Mouse (Mus musculus) midbrain, embryonic 14.5 days (tissue): ENCODE data around the gene Zmym2. TPM values are rescaled to one million over a fixed set of nuclear protein-coding genes. Genes with fewer than 3 reads are reported as not detected.

Source experiments
- ATAC-seq: fragments of 200-750 bp; cut with Nextera tagmentation; 2 replicates; pipeline ENCODE4 v1.8.0; 2017; ENCODE audit warnings: moderate number of reproducible peaks, moderate library complexity; ENCODE audit not compliant: low FRiP score, low TSS enrichment
- DNase-seq: peaks from one replicate; pipeline ENCODE4 v3.0.0-alpha.2; 2015
- H3K27ac ChIP-seq: fragments of 300-500 bp; sonication (generic); replicated peaks from 2 replicates; pipeline ENCODE4 v1.5.1; 2014; ENCODE audit warnings: mild to moderate bottlenecking, low read depth, low read length, moderate library complexity
- H3K27me3 ChIP-seq: fragments of 300-500 bp; sonication (generic); 2 replicates; pipeline ENCODE4 v1.6.1; 2014; ENCODE audit warnings: low read length, control low read depth, mixed read lengths; ENCODE audit not compliant: control insufficient read depth, insufficient read depth
- H3K36me3 ChIP-seq: fragments of 300-500 bp; sonication (generic); 2 replicates; pipeline ENCODE4 v1.6.1; 2014; ENCODE audit warnings: low read length, control low read depth; ENCODE audit not compliant: control insufficient read depth, insufficient read depth
- H3K4me1 ChIP-seq: fragments of 300-500 bp; sonication (generic); 2 replicates; pipeline ENCODE4 v1.6.1; 2014; ENCODE audit warnings: mild to moderate bottlenecking, antibody characterized with exemption, low read length, control low read depth; ENCODE audit not compliant: control insufficient read depth, insufficient read depth
- H3K4me2 ChIP-seq: fragments of 300-500 bp; sonication (generic); 2 replicates; pipeline ENCODE4 v1.6.1; 2014; ENCODE audit warnings: mild to moderate bottlenecking, low read length, moderate library complexity
- H3K4me3 ChIP-seq: fragments of 300-500 bp; sonication (generic); replicated peaks from 2 replicates; pipeline ENCODE4 v1.5.1; 2014; ENCODE audit warnings: low read depth, low read length
- H3K9ac ChIP-seq: fragments of 300-500 bp; sonication (generic); replicated peaks from 2 replicates; pipeline ENCODE4 v1.6.1; 2014; ENCODE audit warnings: mild to moderate bottlenecking, low read length, moderate library complexity
- H3K9me3 ChIP-seq: fragments of 300-500 bp; sonication (generic); 2 replicates; pipeline ENCODE4 v1.6.1; 2016; ENCODE audit warnings: low read length, control low read depth, mixed read lengths; ENCODE audit not compliant: control insufficient read depth
- WGBS: fragments of 180-500 bp; shearing (Covaris S2); extraction: QIAGEN DNeasy Blood & Tissue Kit; methylation state at CpG from one replicate; pipeline ENCODE4 v1.1.7; 2014; 5-methylcytosine and 5-hydroxymethylcytosine counted together
- polyA plus RNA-seq: library from polyadenylated mRNA; unstranded; fragments of >200 nt; fragmentation: Nextera tagmentation; extraction: Ambion mirVana; gene quantifications from 2 replicates; pipeline ENCODE4 v1.2.1, GENCODE M21; 2014

Zmym2 gene
- polyA plus RNA-seq, 1 experiment from 2014 or later: 68.7 TPM

DNA sequence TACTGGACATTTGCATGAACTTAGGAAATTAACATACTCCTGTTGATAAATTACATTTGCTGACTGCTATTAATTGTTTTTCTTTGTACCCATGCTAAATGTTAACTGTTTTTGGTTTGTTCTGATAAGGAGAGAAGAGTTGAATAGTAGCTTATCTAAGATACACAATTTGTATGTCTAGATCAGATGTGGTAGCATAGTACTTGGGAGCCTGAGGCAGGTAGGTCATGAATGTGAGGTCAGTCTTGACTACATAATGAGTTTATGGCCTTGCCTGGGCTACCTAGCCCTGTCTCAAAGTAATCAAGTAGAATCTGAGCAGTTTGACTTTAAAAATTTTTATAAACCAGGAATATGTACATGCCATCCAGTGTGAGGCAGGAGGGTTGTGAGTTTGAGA, 67.9 kb downstream of the Zmym2 start:
- H3K4me1 ChIP-seq: no peaks in the 10 kb centered on the region
- no peaks in the 10 kb centered on the region for H3K27me3 ChIP-seq
- H3K27ac ChIP-seq: no peak overlapping the region
- ATAC-seq (no peak), DNase-seq (no peak)
- no peak overlapping the region for H3K4me3 ChIP-seq
- H3K9ac ChIP-seq: no peak overlapping the region
- H3K4me2 ChIP-seq: no peak overlapping the region
- H3K36me3 ChIP-seq: peaks cover 66% of the 10 kb centered on the region
- no peaks in the 10 kb centered on the region for H3K9me3 ChIP-seq

DNA sequence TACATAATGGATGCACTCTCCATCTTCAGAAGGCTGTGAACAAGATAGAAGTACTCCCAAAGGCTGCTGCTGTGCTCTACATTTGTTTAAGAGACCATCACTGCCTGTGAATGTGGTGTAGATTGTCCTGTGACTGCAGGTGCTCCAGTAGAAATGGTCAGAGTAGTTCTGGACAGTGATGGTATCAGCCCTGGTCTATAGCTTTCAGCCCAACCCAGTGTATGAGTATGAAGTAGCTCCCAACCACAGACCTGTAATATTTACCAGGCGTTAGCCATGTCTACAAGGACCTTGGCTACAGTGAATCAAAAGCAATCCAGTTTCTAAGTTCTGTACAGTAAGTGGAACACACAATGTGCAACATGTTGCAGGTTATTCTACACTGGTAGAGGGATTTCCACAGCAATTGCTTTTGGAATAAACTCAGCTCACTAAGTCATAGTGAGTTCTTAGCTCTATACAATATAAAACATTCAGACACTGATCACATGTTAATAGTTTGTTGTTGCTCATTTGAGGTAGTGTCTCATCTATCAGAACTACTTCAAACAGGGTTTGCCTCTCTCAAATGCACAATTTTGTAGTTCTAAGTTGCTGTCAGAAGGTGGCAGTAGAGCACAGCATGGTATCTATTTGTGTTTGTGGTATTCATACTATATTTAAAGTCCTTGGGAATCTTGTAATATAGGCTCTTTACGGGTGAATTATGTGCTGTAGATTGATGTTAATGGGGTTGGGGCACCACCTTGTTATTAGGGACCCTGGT, 77.7 kb downstream of the Zmym2 start:
- no peaks in the 10 kb centered on the region for H3K27me3 ChIP-seq
- H3K27ac ChIP-seq: no peak overlapping the region
- no peaks in the 10 kb centered on the region for H3K4me1 ChIP-seq
- H3K9me3 ChIP-seq: no peaks in the 10 kb centered on the region
- WGBS: 75% methylated on average over 2 of the region's 2 CpGs
- no peak overlapping the region for H3K4me3 ChIP-seq
- DNase-seq: peak; percentile 71
- no peak overlapping the region for H3K9ac ChIP-seq
- H3K4me2 ChIP-seq: no peak overlapping the region
- no peak for ATAC-seq
- peaks cover 40% of the 10 kb centered on the region for H3K36me3 ChIP-seq

DNA sequence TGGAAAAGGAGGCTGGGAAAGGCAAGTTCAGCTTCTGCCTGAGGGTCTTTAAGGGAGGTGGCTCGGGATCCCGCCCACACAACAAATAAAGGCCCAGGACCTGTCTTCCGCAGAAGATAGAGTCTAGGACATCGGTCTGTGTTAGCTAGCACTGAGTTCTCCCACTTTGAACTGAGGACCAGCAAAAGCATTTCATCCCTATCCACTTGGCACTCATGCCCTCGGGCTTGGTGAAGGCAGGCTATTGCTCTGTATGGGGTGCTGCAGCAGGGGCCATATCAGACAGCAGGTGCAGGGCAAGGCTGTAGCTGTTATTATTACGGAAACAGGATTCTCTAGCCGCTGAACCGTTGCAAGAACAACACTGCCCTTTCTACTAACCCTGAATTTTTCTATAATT, 83.2 kb downstream of the Zmym2 start:
- WGBS: 70% methylated on average over 8 of the region's 8 CpGs
- DNase-seq: peak; percentile 20
- peaks cover 3% of the 10 kb centered on the region; the same call in 1 of the 2 replicates for H3K4me1 ChIP-seq
- H3K27ac ChIP-seq: peak overlapping the region; percentile 22; the same call in 1 of the 2 replicates
- no peak overlapping the region for H3K9ac ChIP-seq
- H3K4me3 ChIP-seq: no peak overlapping the region
- no peaks in the 10 kb centered on the region for H3K36me3 ChIP-seq
- H3K27me3 ChIP-seq: no peaks in the 10 kb centered on the region
- H3K9me3 ChIP-seq: no peaks in the 10 kb centered on the region
- no peak overlapping the region for H3K4me2 ChIP-seq
- 0 out of 2 replicates have a peak, but pooled peaks have one; percentile 31 for ATAC-seq

DNA sequence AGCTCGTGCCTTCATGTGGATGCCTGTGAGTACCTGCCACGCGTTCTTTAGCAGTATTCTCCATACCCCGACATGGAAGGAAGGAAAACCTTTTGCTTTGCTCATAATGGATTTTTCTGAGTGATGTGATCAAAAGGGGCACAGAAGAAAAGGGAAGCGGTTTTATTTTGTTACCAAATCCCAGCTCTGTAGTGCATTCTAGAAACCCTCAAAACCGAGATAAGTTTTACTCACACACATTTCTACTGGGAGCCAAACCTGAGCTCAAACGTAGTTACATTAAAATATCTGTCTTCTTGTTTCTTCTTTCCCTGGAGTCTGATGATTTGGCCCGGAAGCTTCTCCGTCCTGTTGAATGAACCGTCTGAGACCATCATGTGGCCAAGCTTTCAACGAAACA, 83.7 kb downstream of the Zmym2 start:
- 69% methylated on average over 11 of the region's 11 CpGs for WGBS
- Histone ChIP-seq H3K27me3 (no peaks in the 10 kb centered on the region), H3K9me3 (no peaks in the 10 kb centered on the region), H3K27ac (peak overlapping the region; percentile 22; the same call in 1 of the 2 replicates), H3K4me1 (peaks cover 3% of the 10 kb centered on the region; the same call in 1 of the 2 replicates), H3K9ac (no peak overlapping the region), H3K4me3 (no peak overlapping the region), H3K4me2 (no peak overlapping the region), H3K36me3 (no peaks in the 10 kb centered on the region)
- no peak for DNase-seq
- ATAC-seq: no peak

DNA sequence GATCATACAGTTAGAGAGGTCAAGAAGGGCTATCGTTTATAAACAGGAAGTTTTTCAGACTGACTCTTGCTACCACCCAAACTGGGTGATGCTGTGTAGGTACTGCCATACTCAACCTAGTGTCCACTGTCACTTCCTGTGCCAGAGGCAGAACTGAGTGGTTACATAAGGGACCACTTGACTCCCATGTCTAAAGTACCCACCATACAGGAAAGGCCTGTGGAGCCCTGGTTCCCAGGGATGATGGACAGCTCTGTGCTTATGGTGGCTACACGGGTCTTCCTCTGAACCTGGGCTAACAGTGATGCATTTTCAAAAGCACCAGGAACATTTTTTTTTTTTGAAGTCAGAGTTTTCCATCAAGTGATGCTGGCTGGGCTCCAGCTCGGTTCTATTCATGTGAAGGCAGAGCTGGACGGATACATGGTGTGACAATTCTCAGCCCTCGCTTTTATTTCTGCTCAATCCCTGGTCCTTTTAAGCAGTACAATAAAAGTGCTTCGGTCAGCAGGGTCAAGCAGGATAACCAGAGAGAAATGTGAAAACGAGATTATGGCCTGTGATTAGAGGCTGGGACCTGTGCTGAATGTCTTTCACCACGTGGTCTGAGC, 91.7 kb downstream of the Zmym2 start:
- 49% methylated on average over 8 of the region's 8 CpGs for WGBS
- Histone ChIP-seq H3K4me2 (no peak overlapping the region), H3K27ac (no peak overlapping the region), H3K9ac (no peak overlapping the region), H3K36me3 (no peaks in the 10 kb centered on the region), H3K9me3 (no peaks in the 10 kb centered on the region), H3K27me3 (no peaks in the 10 kb centered on the region), H3K4me3 (no peak overlapping the region), H3K4me1 (no peaks in the 10 kb centered on the region)
- no peak for DNase-seq
- no peak for ATAC-seq

DNA sequence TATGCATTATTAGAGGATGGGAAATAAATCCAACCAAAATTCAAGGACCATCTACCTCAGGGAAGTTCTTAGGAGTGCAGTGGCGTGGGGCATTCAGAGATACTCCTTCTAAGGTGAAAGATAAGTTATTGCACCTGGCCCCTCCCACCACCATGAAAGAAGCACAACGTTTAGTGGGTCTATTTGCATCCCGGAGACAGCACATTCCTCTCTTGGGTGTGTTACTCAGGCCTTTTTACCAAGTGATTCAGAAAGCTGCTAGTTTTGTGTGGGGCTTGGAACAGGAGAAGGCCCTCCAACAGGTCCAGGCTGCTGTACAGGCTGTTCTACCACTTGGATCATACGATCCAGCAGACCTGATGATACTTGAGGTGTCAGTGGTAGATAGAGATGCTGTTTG, 102.2 kb downstream of the Zmym2 start:
- ATAC-seq (no peak), DNase-seq (no peak)
- no peaks in the 10 kb centered on the region for H3K27me3 ChIP-seq
- no peaks in the 10 kb centered on the region for H3K9me3 ChIP-seq
- no peaks in the 10 kb centered on the region for H3K4me1 ChIP-seq
- H3K4me2 ChIP-seq: no peak overlapping the region
- H3K36me3 ChIP-seq: no peaks in the 10 kb centered on the region
- H3K9ac ChIP-seq: no peak overlapping the region
- H3K4me3 ChIP-seq: no peak overlapping the region
- H3K27ac ChIP-seq: no peak overlapping the region
- WGBS: 79% methylated on average over 4 of the region's 4 CpGs

Other genes with a start within 250 kb of the Zmym2 start
- 37.2 and 42.6 TPM in 2 replicates for gene Mphosph8, start 218.4 kb upstream of the Zmym2 start, polyA plus RNA-seq
- 60.7 and 65.5 TPM in 2 replicates for gene Pspc1, start 108.3 kb upstream of the Zmym2 start, polyA plus RNA-seq
- gene Zmym5, start 74.9 kb upstream of the Zmym2 start, polyA plus RNA-seq: 31.5 and 34.7 TPM in 2 replicates
- gene Gja3, start 171.4 kb downstream of the Zmym2 start, polyA plus RNA-seq: not detected in 2 replicates
- gene Gjb2, start 218.0 kb downstream of the Zmym2 start, polyA plus RNA-seq: 11.2 TPM in 1 of 2 replicates, not detected in the other
- gene Gm4491, start 229.2 kb downstream of the Zmym2 start, polyA plus RNA-seq: 0.22 TPM in 1 of 2 replicates, not detected in the other
- gene Gjb6, start 247.0 kb downstream of the Zmym2 start, polyA plus RNA-seq: 0.77 and 9.8 TPM in 2 replicates